Mouse (Mus musculus) hematopoietic stem cell, adult 5-6 weeks (primary cell): ENCODE results near the gene Slf2. TPM values are rescaled to one million over a fixed set of nuclear protein-coding genes. Genes with fewer than 3 reads are reported as not detected.

Experiments used
- ATAC-seq, 2 experiments: fragments of 125-278 bp in 1 of 2; replicated peaks in 1 of 2; 2 replicates each; pipeline ENCODE4 v1.8.0; 2016 to 2017; ENCODE audit warnings: inconsistent platforms in 2 of 2, mild to moderate bottlenecking in 2 of 2, moderate number of reproducible peaks in 2 of 2, low read depth in 1 of 2, moderate TSS enrichment in 1 of 2; ENCODE audit not compliant: low FRiP score in 2 of 2, poor library complexity in 2 of 2, severe bottlenecking in 2 of 2, insufficient read depth in 1 of 2, low TSS enrichment in 1 of 2
- total RNA-seq: library from RNA; stranded (forward); fragments of 172-1452, 232-1000 nt; gene quantifications from 2 replicates; pipeline ENCODE4 v1.2.3, GENCODE M21; 2017

Gene Slf2
- total RNA-seq, 1 experiment from 2014 or later = 61.2 TPM

- ATAC-seq = no peak
Measured at GRCm38 (mm10) chr19:44992712-44993111, 61.8 kb downstream of the Slf2 start.

GRCm38 (mm10) chr19:44997786-44998185, 66.8 kb downstream of the Slf2 start:
- no peak for ATAC-seq

DNA sequence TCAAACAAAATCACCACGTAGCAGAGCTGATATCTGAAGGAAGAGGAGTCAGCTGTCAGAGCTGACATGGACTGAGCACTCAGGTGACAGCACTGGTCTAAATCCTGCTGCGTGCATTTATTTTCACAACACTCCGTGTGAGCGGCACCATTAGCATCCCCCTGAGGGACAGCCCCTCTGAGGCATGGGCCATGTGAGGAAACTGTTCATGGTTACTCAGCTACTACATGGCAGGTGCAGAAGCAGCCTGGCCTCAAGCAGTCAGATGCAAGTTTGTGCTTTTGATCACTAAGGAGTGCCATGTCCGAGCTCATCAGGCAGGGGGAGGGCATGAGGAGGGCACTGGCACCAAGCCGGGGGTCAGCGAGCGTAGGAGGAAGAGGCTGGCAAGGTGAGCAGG, 68.7 kb downstream of the Slf2 start:
- no peak for ATAC-seq

DNA sequence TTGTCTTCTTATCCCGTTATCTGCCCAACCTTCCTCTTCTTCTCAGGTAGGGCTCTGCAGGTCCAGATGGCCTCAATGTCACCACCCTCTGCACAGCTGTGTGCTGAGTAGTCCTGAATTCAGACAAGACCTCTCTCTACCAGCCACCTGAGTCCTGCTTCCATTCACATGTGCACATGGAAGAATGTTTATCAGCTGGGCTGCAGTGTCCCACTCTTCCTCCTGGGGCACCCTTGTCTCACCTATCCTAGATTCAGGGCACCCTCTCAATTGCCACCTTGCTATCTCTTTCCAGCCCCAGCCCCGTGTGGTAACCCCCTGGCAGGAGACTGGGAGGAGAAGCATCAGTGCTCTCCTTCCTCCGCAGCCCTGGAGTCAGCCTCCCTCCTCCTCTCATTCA, 71.3 kb downstream of the Slf2 start:
- ATAC-seq = no peak

DNA sequence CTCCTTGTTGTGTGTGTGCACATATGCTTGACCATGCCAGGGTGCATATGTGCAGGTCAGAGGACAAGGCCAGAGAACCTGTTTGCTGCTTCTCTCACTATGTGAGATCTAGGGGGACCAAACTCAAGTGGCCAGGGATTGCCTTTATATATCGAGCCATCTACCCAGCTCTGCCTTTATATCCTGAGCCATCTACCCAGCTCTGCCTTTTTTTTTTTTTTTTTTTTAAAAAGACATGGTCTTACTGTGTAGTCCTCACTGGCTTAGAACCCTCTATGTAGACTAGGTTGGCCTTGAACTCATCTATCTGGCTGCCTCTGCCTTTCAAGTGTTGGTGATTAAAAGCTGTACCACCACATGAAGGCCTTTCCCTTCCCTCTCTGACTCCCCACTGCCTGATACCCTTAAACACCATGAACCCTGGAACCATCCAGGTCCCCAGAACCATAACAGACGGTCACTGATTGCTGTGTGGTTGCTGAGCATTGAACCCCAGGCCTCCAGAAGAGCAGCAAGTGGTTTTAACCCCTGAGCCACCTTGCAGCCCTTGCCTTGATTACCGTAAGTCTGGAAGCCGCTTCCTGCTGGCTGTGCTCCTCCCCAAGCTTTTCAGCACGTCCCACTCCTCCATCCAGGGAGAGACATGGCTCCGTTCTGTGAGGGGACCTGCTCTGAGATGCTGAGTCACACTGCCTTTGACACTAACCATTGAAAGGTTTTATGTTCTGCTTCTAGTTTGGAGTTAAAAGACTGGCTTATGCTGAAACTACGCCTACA, 73.0 kb downstream of the Slf2 start:
- no peak for ATAC-seq

DNA sequence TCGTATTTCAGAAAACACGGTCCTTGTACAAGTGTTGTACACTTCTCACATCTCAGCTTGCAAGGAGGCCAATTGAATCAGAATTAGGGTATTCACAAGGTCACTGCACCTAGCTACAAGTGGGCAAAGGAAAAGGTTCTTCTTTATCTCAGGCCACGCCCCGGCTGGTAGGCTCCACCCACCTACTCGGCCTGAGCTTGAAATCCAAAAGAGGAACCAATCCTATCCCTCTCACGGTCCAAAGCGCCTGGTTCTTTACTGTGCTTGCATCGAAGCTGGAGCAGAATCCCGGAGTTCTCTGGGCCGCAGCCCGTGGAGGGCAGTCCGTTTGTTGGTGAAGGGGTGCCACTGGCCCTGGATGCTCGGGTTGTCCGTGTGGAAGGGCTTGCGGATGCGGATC, 74.5 kb downstream of the Slf2 start, which contains the start of gene Twnk:
Twnk (plus strand) TSS at position 220 of the 400 bp plus-strand sequence.
- peak; percentile 73 to 76 for ATAC-seq

- ATAC-seq = peak; percentile 90
Measured at GRCm38 (mm10) chr19:45005957-45006712, 75.2 kb downstream of the Slf2 start, which contains the start of gene Mrpl43. Gene Mrpl43 (minus strand): TSS chr19:45006442.

DNA sequence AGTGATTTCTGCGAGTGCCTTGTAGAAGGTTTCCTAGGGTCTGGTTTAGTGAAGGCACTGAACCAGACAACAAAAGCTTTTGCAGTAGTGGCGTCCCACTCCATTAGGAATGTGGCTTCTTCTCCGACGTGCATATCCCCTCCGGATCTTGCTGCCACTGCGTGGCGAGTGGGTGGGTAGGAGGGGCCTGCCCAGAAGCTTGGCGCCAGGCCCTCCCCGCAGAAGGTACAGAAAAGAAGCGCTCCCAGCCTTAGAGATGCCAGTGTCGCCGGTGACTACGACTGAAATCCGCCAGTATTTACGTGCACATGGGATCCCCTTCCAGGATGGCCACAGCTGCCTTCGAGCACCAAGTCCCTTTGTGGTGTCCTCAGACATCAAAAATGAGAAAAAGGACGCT, 76.1 kb downstream of the Slf2 start:
- ATAC-seq = no peak

DNA sequence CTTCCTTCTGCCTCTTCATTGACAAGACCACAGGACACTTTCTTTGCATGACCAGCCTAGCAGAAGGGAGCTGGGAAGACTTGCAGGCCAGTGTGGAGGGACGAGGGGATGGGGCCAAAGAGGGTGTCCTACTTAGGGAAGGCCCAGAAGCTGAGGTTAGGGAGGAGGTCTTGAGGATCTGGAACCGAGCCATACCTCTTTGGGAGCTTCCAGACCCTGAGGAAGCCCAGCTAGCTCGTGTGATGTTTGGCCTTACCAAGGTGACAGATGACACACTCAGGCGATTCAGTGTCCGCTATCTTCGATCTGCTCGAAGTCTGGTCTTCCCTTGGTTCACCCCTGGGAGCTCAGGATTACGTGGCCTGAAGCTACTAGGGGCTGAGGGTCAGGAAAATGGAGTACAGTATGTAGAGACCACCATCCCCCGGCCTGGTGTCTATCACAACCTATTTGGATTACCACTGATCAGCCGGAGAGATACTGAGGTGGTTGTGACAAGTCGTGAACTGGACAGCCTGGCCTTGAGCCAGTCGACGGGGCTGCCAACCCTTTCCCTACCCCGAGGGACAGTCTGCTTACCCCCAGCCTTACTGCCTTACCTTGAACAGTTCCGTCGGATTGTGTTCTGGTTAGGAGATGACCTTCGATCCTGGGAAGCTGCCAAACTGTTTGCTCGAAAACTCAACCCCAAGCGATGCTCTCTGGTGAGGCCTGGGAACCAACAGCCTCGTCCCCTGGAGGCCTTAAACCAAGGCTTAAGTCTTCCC, 76.7 kb downstream of the Slf2 start:
- ATAC-seq = no peak

- ATAC-seq = no peak
Measured at GRCm38 (mm10) chr19:45010646-45011045, 79.7 kb downstream of the Slf2 start.

- no peak for ATAC-seq
Measured at GRCm38 (mm10) chr19:45012219-45012618, 81.3 kb downstream of the Slf2 start.

DNA sequence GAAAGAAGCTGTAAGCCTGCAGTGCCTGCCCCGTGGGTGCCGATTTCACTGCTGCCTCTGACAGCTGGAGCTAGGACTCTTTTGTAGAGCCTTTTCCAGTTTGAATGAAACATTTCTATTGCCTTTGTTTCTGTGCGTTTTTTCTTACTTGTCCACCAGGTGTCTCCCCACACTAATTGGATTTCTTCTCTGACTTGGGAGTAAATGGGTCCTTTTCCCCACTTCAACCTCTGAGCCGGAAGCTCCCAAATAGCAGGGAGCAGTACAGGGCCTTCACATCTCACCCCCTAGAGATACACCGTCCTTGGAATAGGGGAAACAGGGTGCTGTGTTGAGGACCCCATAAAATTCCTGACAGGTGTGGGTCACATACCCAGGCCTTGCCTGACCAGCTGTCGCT, 81.7 kb downstream of the Slf2 start:
- no peak for ATAC-seq

DNA sequence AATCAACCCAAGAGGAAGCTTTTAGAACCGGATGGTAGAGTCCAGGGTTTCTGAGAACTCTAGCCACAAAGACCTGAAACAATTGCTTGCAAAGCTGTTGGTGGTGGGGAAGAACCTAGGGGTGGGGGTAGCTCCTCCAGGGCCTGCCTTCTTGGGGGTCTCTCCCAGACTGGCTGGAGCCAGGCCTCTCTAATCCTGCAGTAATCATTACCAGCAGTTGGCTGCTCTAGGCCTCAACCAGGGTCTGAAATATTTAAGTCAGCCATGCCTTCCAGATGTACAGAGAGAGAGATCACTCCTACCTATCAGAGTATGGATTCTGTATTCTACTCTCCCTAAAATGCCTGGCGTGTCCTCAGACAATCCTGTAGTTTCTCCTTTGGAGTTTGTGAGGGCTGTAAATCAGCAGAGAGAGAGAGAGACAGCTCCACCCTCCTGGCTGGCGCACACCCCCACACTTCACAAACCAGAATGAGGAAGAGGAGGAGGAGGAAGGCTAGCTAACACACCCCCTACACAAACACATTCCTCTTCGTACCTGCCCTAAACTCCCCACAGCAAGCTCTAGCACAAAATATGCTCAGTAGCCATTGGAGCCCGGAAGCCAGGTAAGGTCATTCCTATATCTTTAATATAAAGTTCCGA, 82.8 kb downstream of the Slf2 start:
- ATAC-seq = no peak

GRCm38 (mm10) chr19:45014335-45014971, 83.5 kb downstream of the Slf2 start, which contains the start of gene Lzts2:
Gene Lzts2 (plus strand): TSS chr19:45014414.
- no peak for ATAC-seq

DNA sequence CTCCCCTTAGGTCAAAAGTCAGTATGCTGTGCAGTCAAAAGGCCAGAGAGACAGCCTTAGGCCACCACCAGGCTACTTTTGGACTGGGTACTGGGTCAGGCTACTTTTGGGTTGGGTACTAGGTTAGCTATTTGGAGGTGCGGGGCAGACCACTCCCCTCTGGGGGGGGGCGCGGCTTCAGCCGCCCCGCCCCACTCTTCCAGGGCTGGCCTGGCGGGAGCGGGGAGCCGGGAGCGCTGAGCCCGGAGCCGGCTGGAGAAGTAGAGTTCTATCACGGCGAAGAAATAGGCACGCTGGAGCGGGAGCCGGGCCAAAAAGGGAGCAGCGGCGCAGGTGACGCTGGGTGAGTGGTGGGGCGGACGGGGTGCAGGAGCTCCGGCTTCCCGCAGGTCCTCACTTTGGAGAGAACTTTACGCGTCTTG, 84.0 kb downstream of the Slf2 start:
- no peak for ATAC-seq

- ATAC-seq = peak; percentile 18 to 22; a peak in 3 of 4 replicates
Measured at GRCm38 (mm10) chr19:45015518-45016281, 84.7 kb downstream of the Slf2 start.
